31 mouse cellular contexts compared by ENCODE assay signal in genomic region chr4:132454216-132454615, GRCm38 (mm10). TPM values are rescaled to one million over a fixed set of nuclear protein-coding genes. Genes with fewer than 3 reads are reported as not detected.
DNase-seq lines count a peak whose midpoint lies in the region; ATAC-seq and TF ChIP-seq lines count a peak whose summit lies in the region.
"Had no signal": no experiment of that assay in that cellular context is flagged by ENCODE, and none has a peak within 500 bp of the region (broad histone marks: within the 10 kb centered on the region; RNA-seq: fewer than 3 reads in every experiment).

No protein-coding gene starts in this region.

- H3K9ac ChIP-seq in liver, postnatal 0 days (replicated peaks), result no peak overlapping the region
- H3K9ac ChIP-seq in ES-Bruce4 (ENCODE audit: low read depth, poor library complexity, severe bottlenecking), result no peak overlapping the region
- no peak overlapping the region for H3K9ac ChIP-seq in stomach, embryonic 14.5 days (replicated peaks; ENCODE audit: low read depth, low read length)
- H3K9ac ChIP-seq: embryonic facial prominence, embryonic 13.5 days; forebrain, embryonic 15.5 days; heart, embryonic 12.5 days; hindbrain, embryonic 14.5 days; liver, embryonic 13.5 days; lung, embryonic 14.5 days; midbrain, embryonic 15.5 days; neural tube, embryonic 15.5 days had no signal

- TF ChIP-seq POLR2A in ES-Bruce4 (IDR thresholded peaks at IDR 0.05; ENCODE audit: insufficient read depth, low read length), result no peak

- H3K27ac ChIP-seq in liver, postnatal 0 days (ENCODE audit: low read depth), result no peak overlapping the region
- no peak overlapping the region for H3K27ac ChIP-seq in ES-Bruce4 (ENCODE audit: insufficient read depth, low read length)
- H3K27ac ChIP-seq in stomach, embryonic 14.5 days (ENCODE audit: low read length), result peak overlapping the region; percentile 48; the same call in 1 of the 2 replicates
- H3K27ac ChIP-seq: embryonic facial prominence, embryonic 13.5 days; forebrain, embryonic 10.5 days; forebrain, embryonic 15.5 days; gastrocnemius, adult 2 months; hindbrain, embryonic 14.5 days; liver, embryonic 13.5 days; midbrain, embryonic 10.5 days; midbrain, embryonic 15.5 days; neural tube, embryonic 15.5 days had no signal

- no peaks in the 10 kb centered on the region for H3K9me3 ChIP-seq in liver, postnatal 0 days (ENCODE audit: low read length)
- no peaks in the 10 kb centered on the region for H3K9me3 ChIP-seq in ES-Bruce4 (replicated peaks; ENCODE audit: control insufficient read depth, insufficient read depth, low read length, poor library complexity, severe bottlenecking)
- H3K9me3 ChIP-seq in stomach, embryonic 14.5 days (ENCODE audit: control insufficient read depth, low read depth, low read length), result no peaks in the 10 kb centered on the region
- H3K9me3 ChIP-seq: embryonic facial prominence, embryonic 13.5 days; forebrain, embryonic 10.5 days; forebrain, embryonic 15.5 days; G1E; heart, embryonic 12.5 days; liver, embryonic 13.5 days; midbrain, embryonic 10.5 days; midbrain, embryonic 15.5 days; neural tube, embryonic 15.5 days had no signal

- ATAC-seq in liver, postnatal 0 days, result no peak
- no peak for ATAC-seq in stomach, embryonic 14.5 days (ENCODE audit: insufficient number of reproducible peaks, insufficient read depth, low FRiP score, low read depth)
- ATAC-seq: forebrain, embryonic 15.5 days; midbrain, embryonic 15.5 days; Patski had no signal

- no peak overlapping the region for H3K4me2 ChIP-seq in liver, postnatal 0 days (ENCODE audit: low read depth, low read length)
- no peak overlapping the region for H3K4me2 ChIP-seq in stomach, embryonic 14.5 days (replicated peaks; ENCODE audit: low read depth, low read length)
- H3K4me2 ChIP-seq: embryonic facial prominence, embryonic 13.5 days; forebrain, embryonic 15.5 days; heart, embryonic 12.5 days; hindbrain, embryonic 14.5 days; liver, embryonic 13.5 days; lung, embryonic 14.5 days; midbrain, embryonic 15.5 days; neural tube, embryonic 15.5 days had no signal

- H3K4me1 ChIP-seq in liver, postnatal 0 days (ENCODE audit: insufficient read depth), result peaks cover 3% of the 10 kb centered on the region; the same call in 1 of the 2 replicates
- H3K4me1 ChIP-seq in ES-Bruce4 (ENCODE audit: control insufficient read depth, insufficient read depth, low read length), result no peaks in the 10 kb centered on the region
- no peaks in the 10 kb centered on the region for H3K4me1 ChIP-seq in stomach, embryonic 14.5 days (ENCODE audit: control insufficient read depth, insufficient read depth, low read length)
- H3K4me1 ChIP-seq: embryonic facial prominence, embryonic 13.5 days; forebrain, embryonic 10.5 days; forebrain, embryonic 15.5 days; heart, embryonic 12.5 days; midbrain, embryonic 10.5 days; midbrain, embryonic 15.5 days; neural tube, embryonic 15.5 days had no signal

- no peak overlapping the region for H3K4me3 ChIP-seq in liver, postnatal 0 days (ENCODE audit: low read depth, low read length)
- H3K4me3 ChIP-seq in ES-Bruce4 (ENCODE audit: low read depth, low read length), result no peak overlapping the region
- no peak overlapping the region for H3K4me3 ChIP-seq in stomach, embryonic 14.5 days (ENCODE audit: low read depth, low read length)
- H3K4me3 ChIP-seq: embryonic facial prominence, embryonic 13.5 days; forebrain, embryonic 10.5 days; forebrain, embryonic 15.5 days; gastrocnemius, adult 2 months; heart, embryonic 12.5 days; liver, embryonic 13.5 days; midbrain, embryonic 10.5 days; midbrain, embryonic 15.5 days; neural tube, embryonic 15.5 days had no signal

- no peak for TF ChIP-seq EP300 in liver, postnatal 0 days (IDR thresholded peaks at IDR 0.05; ENCODE audit: low read depth)
- TF ChIP-seq EP300 in ES-Bruce4 (IDR thresholded peaks at IDR 0.05; ENCODE audit: insufficient read depth, low read depth, low read length), result no peak

- no peak for DNase-seq in liver, postnatal 0 days
- no peak for DNase-seq in liver
- DNase-seq in layer of hippocampus, adult 9-11 months, result no peak
- no peak for DNase-seq in urinary bladder, postnatal 14 days (ENCODE audit: low spot score)
- DNase-seq: adrenal gland, postnatal 14 days; cerebellum, adult 11-12 months; cerebellum, adult 9-11 months; gastrocnemius, adult 2 months; gastrocnemius, postnatal 36 days; heart, adult 18-20 months; heart, postnatal 4 days; kidney, postnatal 14 days; liver, embryonic 13.5 days; lung, embryonic 14.5 days; lung, postnatal 14 days; retina, postnatal 1 day; right cerebral cortex, postnatal 14 days; thymus, adult 2 months; thymus, postnatal 36 days had no signal

- peaks cover 20% of the 10 kb centered on the region for H3K36me3 ChIP-seq in liver, postnatal 0 days (replicated peaks; ENCODE audit: insufficient read depth, low read length)
- H3K36me3 ChIP-seq in ES-Bruce4 (ENCODE audit: control insufficient read depth, insufficient read depth, low read length, poor library complexity, severe bottlenecking), result peaks cover 10% of the 10 kb centered on the region
- peaks cover 19% of the 10 kb centered on the region for H3K36me3 ChIP-seq in stomach, embryonic 14.5 days (ENCODE audit: control insufficient read depth, insufficient read depth, low read length)

- WGBS in liver, postnatal 0 days (ENCODE audit: insufficient replicate concordance), result 83% methylated on average over 6 of the region's 6 CpGs
- WGBS in stomach, embryonic 14.5 days, result 87% methylated on average over 6 of the region's 6 CpGs

- no peaks in the 10 kb centered on the region for H3K27me3 ChIP-seq in liver, postnatal 0 days (ENCODE audit: insufficient read depth, low read length)
- no peaks in the 10 kb centered on the region for H3K27me3 ChIP-seq in ES-Bruce4 (ENCODE audit: control insufficient read depth, insufficient read depth, low read length, poor library complexity, severe bottlenecking)
- H3K27me3 ChIP-seq in stomach, embryonic 14.5 days (ENCODE audit: control insufficient read depth, insufficient read depth, low read length), result no peaks in the 10 kb centered on the region
- H3K27me3 ChIP-seq: embryonic facial prominence, embryonic 13.5 days; forebrain, embryonic 15.5 days; heart, embryonic 12.5 days; liver, embryonic 13.5 days; midbrain, embryonic 15.5 days; neural tube, embryonic 15.5 days; Patski had no signal

- peak; percentile 26 for TF ChIP-seq CTCF in liver, postnatal 0 days (IDR thresholded peaks at IDR 0.05; ENCODE audit: low read depth)
- peak; percentile 53 for TF ChIP-seq CTCF in ES-Bruce4 (IDR thresholded peaks at IDR 0.05; ENCODE audit: low read depth, low read length)

RNA-seq across cellular contexts. Expression of gene Med18, which starts 9.5 kb away (rescaled TPM):
- polyA plus RNA-seq in liver, postnatal 0 days (2015; fragmentation: Nextera tagmentation; extraction: Ambion mirVana), result 8.0 and 10.1 TPM in 2 replicates
- polyA plus RNA-seq in ES-Bruce4 (2011; ENCODE audit: insufficient read depth, insufficient read length, low read depth, missing spikeins), result 22.5 and 24.4 TPM in 2 replicates
- polyA plus RNA-seq in stomach, embryonic 14.5 days (2014; fragmentation: Nextera tagmentation; extraction: Ambion mirVana), result 18.8 and 22.8 TPM in 2 replicates

RNA-seq across cellular contexts. Expression of gene Phactr4, which starts 31.9 kb away (rescaled TPM):
- 6.2 and 7.7 TPM in 2 replicates for polyA plus RNA-seq in liver, postnatal 0 days (2015; fragmentation: Nextera tagmentation; extraction: Ambion mirVana)
- polyA plus RNA-seq in ES-Bruce4 (2011; ENCODE audit: insufficient read depth, insufficient read length, low read depth, missing spikeins), result 31.5 and 35.1 TPM in 2 replicates
- 26.3 and 27.5 TPM in 2 replicates for polyA plus RNA-seq in stomach, embryonic 14.5 days (2014; fragmentation: Nextera tagmentation; extraction: Ambion mirVana)

RNA-seq across cellular contexts. Expression of gene Sesn2, which starts 56.1 kb away (rescaled TPM):
- polyA plus RNA-seq in liver, postnatal 0 days (2015; fragmentation: Nextera tagmentation; extraction: Ambion mirVana), result 7.3 and 8.7 TPM in 2 replicates
- 41.6 TPM in 2 replicates for polyA plus RNA-seq in ES-Bruce4 (2011; ENCODE audit: insufficient read depth, insufficient read length, low read depth, missing spikeins)
- polyA plus RNA-seq in stomach, embryonic 14.5 days (2014; fragmentation: Nextera tagmentation; extraction: Ambion mirVana), result 9.6 and 10.1 TPM in 2 replicates
